Comparison of ENCODE assay signal across 8 mouse cellular contexts in the genomic region with DNA sequence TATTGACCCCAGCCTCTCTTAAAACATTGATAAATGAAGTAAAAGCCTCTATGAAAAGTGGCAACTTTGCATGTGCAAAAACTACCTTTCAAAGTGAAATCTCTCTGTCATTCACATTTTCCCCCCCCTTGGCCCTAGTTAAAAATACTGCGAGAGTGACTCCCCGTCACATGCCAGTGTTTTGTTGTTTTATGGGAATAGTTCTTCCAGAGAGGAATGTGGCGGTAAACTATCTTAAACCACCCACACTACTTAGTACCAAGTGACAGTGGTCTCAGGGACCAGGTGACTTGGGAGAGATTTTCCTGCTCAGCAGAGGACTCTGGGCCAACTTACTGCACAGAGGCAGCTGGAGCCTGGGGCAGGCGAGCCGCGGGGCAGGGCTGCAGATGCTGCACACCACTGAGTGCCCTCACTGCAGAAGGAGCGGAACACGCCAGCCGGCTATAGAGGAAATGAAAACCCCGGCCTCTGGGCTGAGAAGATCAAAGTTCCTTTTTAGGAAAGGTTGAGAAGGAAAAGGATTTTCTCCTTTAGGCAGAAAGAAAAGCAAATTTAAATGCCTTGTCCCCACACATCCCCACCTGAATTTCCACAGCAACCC. TPM values are rescaled to one million over a fixed set of nuclear protein-coding genes. Genes with fewer than 3 reads are reported as not detected.
DNase-seq lines count a peak whose midpoint lies in the region; ATAC-seq and TF ChIP-seq lines count a peak whose summit lies in the region.

No protein-coding gene starts in this region.

- H3K4me3 ChIP-seq in C2C12 (ENCODE audit: insufficient read depth, poor library complexity, severe bottlenecking): no peak overlapping the region
- H3K4me3 ChIP-seq in limb, embryonic 13.5 days: no peak overlapping the region
- H3K4me3 ChIP-seq in neural tube, embryonic 12.5 days: no peak overlapping the region

- H3ac ChIP-seq in C2C12 (ENCODE audit: control insufficient read depth, insufficient read length, low read depth): peak overlapping the region; percentile 19

- H3K27me3 ChIP-seq in C2C12 (ENCODE audit: control insufficient read depth, insufficient read depth, insufficient read length): no peaks in the 10 kb centered on the region
- H3K27me3 ChIP-seq in limb, embryonic 13.5 days: peaks cover 37% of the 10 kb centered on the region
- H3K27me3 ChIP-seq in neural tube, embryonic 12.5 days (replicated peaks): 0 out of 2 replicates have a peak, but pooled peaks cover 9% of the 10 kb centered on the region

- no peak overlapping the region for H3K27ac ChIP-seq in limb, embryonic 13.5 days
- 0 out of 2 replicates have a peak overlapping the region, but pooled peaks have one; percentile 12 for H3K27ac ChIP-seq in neural tube, embryonic 12.5 days

- intact Hi-C loops in heart, postnatal 14 days (cut with DNase I): loop anchor here (5.0 kb wide), 3 partner anchors 146 to 306 kb away; no protein-coding TSS in a partner anchor
- intact Hi-C loops in left cerebral cortex, postnatal 25 days (cut with DNase I): no loop called here

- WGBS in limb, embryonic 13.5 days: 10% methylated on average over 10 of the region's 10 CpGs
- 11% methylated on average over 10 of the region's 10 CpGs for WGBS in neural tube, embryonic 12.5 days

- no peaks in the 10 kb centered on the region for H3K9me3 ChIP-seq in limb, embryonic 13.5 days
- no peaks in the 10 kb centered on the region for H3K9me3 ChIP-seq in neural tube, embryonic 12.5 days

- no peaks in the 10 kb centered on the region for H3K36me3 ChIP-seq in C2C12 (ENCODE audit: control insufficient read depth, insufficient read depth)
- no peaks in the 10 kb centered on the region for H3K36me3 ChIP-seq in limb, embryonic 13.5 days
- no peaks in the 10 kb centered on the region for H3K36me3 ChIP-seq in neural tube, embryonic 12.5 days

- no peak overlapping the region for H3K9ac ChIP-seq in limb, embryonic 13.5 days
- H3K9ac ChIP-seq in neural tube, embryonic 12.5 days: peak overlapping the region; percentile 47; the same call in 1 of the 2 replicates

- peaks cover 49% of the 10 kb centered on the region for H3K79me2 ChIP-seq in C2C12 (ENCODE audit: control insufficient read depth, insufficient read depth)

- peak; percentile 67 for DNase-seq in embryo, embryonic 10 days (ENCODE audit: low spot score)
- DNase-seq in heart, postnatal 14 days: peak; percentile 37
- no peak for DNase-seq in left cerebral cortex, postnatal 25 days (ENCODE audit: low spot score in 2 of 2)
- no peak for DNase-seq in frontal cortex, adult 2 months (ENCODE audit: extremely low spot score in 1 of 2, low spot score in 1 of 2)
- DNase-seq in urinary bladder, postnatal 25 days (ENCODE audit: low spot score): no peak

- H3K4me1 ChIP-seq in limb, embryonic 13.5 days: peaks cover 56% of the 10 kb centered on the region
- peaks cover 32% of the 10 kb centered on the region for H3K4me1 ChIP-seq in neural tube, embryonic 12.5 days

- no peaks in the 10 kb centered on the region for H3K79me3 ChIP-seq in C2C12 (ENCODE audit: low read depth)

- no peak for TF ChIP-seq CTCF in C2C12 (IDR thresholded peaks at IDR 0.05; ENCODE audit: control insufficient read depth, insufficient read depth, insufficient read length)

- ATAC-seq in limb, embryonic 13.5 days (ENCODE audit: low FRiP score, low read depth): 0 out of 2 replicates have a peak, but pooled peaks have one; percentile 2
- ATAC-seq in neural tube, embryonic 12.5 days (ENCODE audit: low FRiP score, low read depth): peak; percentile 51; the same call in 1 of the 2 replicates

- peak overlapping the region; percentile 49 for H3K4me2 ChIP-seq in limb, embryonic 13.5 days (replicated peaks)
- peak overlapping the region; percentile 40 for H3K4me2 ChIP-seq in neural tube, embryonic 12.5 days (replicated peaks)

TF ChIP-seq in C2C12, 6 proteins besides CTCF, POLR2A, EP300 and RAD21:
- TF ChIP-seq CEBPB (IDR thresholded peaks at IDR 0.05; ENCODE audit: low read depth) (no peak), USF1 (IDR thresholded peaks at IDR 0.05; ENCODE audit: low read depth) (peak; percentile 58)

RNA-seq across cellular contexts. Expression of gene Pex14, which starts 50.9 kb away (rescaled TPM):
- 40.3 TPM for polyA plus RNA-seq in C2C12 (2012; fragmentation: generic; extraction: Trizol)
- total RNA-seq in heart, postnatal 14 days (2021): 10 to 100 TPM; 20.5 to 21.7 TPM
- polyA plus RNA-seq in limb, embryonic 13.5 days (2015; fragmentation: Nextera tagmentation; extraction: Ambion mirVana): 51.1 and 54.3 TPM in 2 replicates
- 53.7 and 56.8 TPM in 2 replicates for polyA plus RNA-seq in neural tube, embryonic 12.5 days (2016; fragmentation: Nextera tagmentation; extraction: Ambion mirVana)
- total RNA-seq in left cerebral cortex, postnatal 25 days (2021): 10 to 100 TPM; 45.5 to 47.0 TPM
- 42.5 and 44.3 TPM in 2 replicates for polyA plus RNA-seq in frontal cortex, adult 2 months (2012; rRNA removed)

RNA-seq across cellular contexts. Expression of gene Dffa, which starts 55.2 kb away (rescaled TPM):
- polyA plus RNA-seq in C2C12 (2012; fragmentation: generic; extraction: Trizol): 13.1 TPM
- 10 to 100 TPM; 33.5 to 39.0 TPM for total RNA-seq in heart, postnatal 14 days (2021)
- 31.7 and 33.8 TPM in 2 replicates for polyA plus RNA-seq in limb, embryonic 13.5 days (2015; fragmentation: Nextera tagmentation; extraction: Ambion mirVana)
- 33.3 and 36.0 TPM in 2 replicates for polyA plus RNA-seq in neural tube, embryonic 12.5 days (2016; fragmentation: Nextera tagmentation; extraction: Ambion mirVana)
- total RNA-seq in left cerebral cortex, postnatal 25 days (2021): 10 to 100 TPM; 54.9 to 58.6 TPM
- 47.6 and 49.2 TPM in 2 replicates for polyA plus RNA-seq in frontal cortex, adult 2 months (2012; rRNA removed)

Comparison
In these comparisons a context has a peak if more than half of its experiments do, and no peak if none do; other contexts are left out.
1. DNase-seq: peak in embryo, embryonic 10 days (single experiment) and heart, postnatal 14 days (2 of 2); none in left cerebral cortex, postnatal 25 days (0 of 2), frontal cortex, adult 2 months (0 of 2) and urinary bladder, postnatal 25 days (single experiment).